Mouse (Mus musculus) liver (tissue): ENCODE measurements around the gene Orc1.

Source experiments
- DNase-seq: peaks from one replicate; pipeline ENCODE4 v3.0.0-alpha.2; 2020; ENCODE audit warnings: mixed read lengths

Gene Orc1

DNA sequence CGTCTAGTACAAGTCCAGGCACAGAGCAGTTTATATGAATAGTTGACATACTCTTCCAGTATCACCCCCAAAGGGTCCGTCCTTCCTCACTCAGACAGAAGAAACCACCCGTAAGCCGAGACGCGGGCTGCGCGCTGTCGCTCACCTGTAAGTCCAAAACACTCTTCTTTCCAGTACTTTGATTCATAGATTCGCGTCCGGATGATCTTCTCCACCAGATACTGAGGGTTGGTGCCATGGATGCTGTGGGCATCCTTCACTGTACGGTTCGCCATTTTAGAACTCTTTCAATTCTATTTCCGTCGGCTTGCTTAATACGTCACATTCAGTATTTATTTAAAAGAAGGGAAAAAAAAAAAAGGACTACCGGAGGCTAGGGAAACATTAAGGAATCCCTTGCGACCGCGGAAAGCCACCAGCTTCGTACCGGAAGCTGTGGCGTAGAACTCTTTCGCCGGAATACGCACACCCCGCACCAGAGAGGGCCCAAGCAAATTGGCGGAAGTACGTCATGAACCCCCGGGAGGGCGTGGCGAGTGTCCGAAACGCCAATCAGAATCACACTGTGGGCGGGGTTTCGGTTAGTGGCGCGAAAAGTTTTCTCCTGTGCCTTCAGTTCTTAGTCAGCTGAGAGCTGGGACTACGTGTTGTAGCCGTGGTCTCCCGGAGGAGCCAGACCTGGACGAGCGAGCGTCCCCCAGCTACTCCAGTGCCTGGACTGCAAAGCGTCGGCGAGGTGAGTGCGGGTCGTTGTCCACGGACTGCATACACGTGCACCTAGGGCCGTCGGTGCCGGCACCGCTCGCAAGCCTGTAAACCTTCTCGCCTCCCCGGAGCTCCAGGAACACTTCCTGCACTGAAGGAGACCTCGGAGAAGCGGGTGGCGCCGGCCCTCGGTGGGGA is at the start of gene Orc1, which contains the start of gene Prpf38a:
Gene Orc1, plus strand, starts transcription at position 584 of the 903 bp plus-strand sequence.
Gene Prpf38a, minus strand, starts transcription at position 497 of the 903 bp plus-strand sequence.
- peak; percentile 98 for DNase-seq

DNA sequence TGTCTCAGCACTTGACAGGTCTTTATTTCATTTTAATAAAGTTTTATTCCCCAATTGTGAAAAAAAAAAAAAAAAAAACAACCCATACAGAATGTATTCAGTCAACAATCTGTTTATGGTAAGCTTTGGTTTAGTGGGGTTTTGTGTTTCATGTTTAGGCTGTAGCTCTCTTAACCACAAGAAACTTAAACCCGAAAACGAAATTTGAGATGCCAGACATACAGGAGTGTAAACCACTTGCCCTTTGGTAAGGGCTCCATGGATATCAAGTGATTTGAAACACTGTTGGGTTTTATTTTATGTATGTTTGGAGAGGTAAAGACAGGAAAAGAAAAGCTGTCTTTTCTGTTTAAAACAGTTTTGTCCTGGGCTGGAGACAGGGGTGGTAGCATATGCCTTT is 39.5 kb upstream of the Orc1 start:
- DNase-seq, result no peak

DNA sequence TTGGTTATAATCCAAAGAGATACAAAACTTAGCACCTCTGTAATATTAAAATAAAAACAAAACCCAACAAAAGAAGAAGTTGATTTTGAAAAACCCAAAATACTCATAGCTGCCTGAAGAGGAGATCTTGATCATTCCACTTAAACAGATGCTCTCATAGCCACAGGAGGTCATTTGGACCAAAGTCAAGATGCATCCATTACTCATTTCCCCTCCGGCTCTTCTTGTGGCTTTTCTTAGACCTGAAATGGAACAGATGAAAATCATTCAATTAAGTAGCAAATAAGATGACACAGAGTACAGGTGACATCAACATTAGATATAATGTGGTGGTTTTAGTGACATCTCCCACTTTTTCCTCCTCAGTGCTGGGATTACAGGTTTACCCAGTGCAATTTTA is 14.2 kb upstream of the Orc1 start:
- no peak for DNase-seq

DNA sequence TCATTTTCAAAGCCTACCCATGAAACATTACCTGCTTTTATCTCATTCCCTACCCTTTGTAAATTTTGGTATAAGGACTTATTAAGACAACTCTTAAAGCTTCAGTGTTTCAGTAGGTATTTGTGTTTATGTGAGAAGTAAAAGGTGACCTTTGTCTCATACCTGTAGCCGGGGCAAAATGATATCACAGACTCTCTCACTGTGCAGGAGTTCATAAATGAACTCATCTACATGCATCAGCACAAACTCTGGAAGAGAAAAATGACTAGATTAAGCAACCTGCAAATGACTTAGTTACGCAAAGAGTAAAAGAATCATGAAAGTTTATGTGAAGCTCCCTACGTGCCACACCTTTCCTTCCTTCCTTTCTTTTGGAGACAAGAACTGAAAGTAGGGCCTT is 6.6 kb upstream of the Orc1 start:
- DNase-seq, result no peak

DNA sequence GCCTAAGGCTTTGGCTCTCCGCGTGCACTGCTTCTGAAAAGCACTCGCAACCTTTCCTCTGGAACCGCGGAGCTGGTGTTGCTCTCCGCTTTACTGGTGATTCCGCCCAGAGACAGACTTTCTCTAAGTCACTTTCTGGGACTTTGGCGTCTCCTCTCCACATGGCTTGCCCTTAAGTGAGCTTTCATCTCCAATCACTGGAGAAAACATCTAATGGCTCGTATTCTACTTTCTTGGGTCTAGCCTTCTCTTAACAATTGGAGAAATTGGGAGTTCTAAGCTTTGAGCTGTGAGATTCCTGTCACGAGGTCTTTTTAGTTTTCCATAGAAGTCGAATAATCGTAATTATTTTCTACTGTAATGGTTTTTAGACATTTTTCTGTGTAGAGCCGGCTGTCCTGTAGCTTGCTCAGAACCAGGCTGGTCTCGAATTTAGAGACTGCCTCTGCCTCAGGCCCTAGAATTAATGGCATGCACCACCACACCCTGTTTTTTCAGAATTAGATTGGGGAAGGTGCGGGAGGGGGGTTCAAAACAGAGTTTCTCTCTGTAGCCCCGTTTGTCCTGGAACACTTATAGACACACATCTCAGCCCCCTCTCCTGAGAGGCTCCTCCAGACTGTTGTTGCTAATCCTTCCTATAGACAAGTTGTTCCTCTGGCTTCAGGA is 654 bp downstream of the Orc1 start:
- DNase-seq, result peak; percentile 34

DNA sequence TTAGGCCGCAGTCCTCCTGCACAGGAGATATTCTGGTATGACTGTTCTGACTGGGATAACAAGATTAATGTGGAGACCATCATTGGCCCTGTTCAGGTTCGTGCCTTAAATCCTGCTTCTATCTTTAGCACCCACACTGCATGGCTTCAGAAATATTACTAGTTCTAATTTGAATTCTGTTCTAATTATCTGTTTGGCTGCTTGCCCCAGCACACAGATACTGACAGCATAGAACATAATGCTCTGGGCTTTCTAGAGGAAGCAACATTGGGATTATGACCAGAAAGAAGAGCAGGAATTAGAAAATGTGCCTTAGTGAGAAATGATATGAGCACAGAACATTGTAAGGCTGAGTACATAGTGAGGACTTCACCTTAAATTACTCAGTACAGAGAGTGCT is 14.2 kb downstream of the Orc1 start:
- no peak for DNase-seq

DNA sequence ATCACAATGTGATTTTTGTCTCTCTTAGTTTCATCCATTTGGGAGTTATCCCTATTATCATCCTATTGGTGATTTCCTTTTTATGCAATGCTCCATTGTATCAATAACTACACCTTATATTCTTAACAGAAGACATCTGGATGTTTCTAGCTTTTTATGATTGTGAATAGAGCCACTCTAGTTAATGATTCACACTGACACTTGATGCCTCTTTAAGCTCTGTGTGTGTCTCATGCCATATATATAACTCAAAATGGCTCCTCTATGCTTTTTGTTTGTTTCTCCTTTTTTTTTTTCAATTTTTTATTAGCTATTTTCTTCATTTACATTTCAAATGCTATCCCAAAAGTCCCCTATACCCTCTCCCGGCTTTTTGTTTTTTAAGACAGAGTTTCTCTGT is 16.6 kb downstream of the Orc1 start:
- DNase-seq, result no peak

DNA sequence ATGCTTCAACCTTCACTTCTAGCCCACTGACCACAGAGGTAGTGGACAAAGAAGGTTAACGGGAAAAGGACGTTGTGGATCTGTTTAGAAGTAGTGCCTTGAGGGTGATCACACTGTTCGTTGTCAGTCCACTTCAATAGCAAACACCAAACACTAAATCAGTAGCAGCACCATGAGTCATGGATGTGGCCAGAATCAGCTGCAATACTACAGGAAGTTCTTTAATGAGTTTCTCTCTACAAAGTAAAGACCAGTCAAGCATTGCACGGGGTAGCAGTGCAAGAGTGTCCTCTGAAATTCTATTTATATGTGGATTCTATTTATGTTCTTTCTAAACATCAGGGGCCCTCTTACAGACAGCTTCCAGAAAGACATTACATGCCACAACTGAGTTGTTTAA is 19.1 kb downstream of the Orc1 start:
- no peak for DNase-seq

DNA sequence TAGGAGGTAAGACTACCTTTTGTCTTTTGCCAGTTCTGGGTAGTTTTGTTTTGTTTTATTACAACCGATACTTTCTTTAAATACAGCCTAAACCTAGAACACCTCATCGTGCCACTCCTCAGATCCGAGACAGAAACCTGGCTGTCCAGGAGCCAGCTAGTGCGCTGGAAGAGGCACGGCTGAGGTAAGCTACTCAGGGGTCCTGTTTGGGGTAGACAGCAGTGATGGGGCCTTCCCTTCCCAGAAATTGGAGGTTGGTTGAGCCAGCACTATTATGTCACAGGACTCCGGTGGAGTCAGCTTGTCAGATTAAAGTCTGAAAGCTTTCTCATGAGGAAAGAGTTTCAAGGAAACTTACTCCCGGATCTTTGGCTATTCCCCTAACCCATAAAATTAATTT is 22.6 kb downstream of the Orc1 start:
- DNase-seq, result no peak

DNA sequence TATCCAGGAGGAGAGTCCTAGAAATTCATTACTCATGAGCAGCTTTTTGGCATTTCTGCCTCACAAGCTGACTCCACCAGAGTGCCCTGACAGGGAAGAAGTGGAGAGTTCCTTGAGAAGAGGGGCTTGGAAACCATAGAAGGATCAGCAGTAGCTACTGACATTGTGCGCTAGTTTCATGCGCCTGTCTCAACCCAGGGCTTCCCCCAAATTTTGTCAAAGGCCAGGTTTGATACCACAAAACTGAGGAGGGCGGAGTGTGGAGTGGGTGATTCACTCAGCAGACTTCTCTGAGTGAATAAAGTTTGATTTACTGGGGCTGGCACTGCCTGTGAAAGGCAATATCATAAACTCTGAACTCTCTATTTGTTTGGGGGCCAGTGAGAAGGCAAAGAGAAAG is 29.4 kb downstream of the Orc1 start:
- no peak for DNase-seq

DNA sequence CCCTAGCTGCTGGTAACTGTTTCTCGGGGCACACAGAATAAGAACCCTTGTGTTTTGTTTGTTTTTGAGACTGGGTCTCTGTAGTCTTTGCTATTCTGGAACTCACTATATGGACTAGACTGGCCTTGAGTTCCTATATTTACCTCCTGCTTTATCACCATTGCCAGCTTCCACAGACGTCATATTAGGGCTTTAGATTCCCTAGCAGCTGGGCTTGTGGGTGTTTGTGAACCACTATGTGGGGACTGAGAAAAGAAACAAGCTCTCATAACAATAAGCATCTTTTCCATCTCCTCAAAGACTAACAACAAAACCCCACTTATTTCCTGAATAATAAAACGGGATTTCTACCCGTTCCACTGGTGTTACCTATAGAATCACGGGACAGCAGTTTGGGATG is 31.7 kb downstream of the Orc1 start:
- no peak for DNase-seq

DNA sequence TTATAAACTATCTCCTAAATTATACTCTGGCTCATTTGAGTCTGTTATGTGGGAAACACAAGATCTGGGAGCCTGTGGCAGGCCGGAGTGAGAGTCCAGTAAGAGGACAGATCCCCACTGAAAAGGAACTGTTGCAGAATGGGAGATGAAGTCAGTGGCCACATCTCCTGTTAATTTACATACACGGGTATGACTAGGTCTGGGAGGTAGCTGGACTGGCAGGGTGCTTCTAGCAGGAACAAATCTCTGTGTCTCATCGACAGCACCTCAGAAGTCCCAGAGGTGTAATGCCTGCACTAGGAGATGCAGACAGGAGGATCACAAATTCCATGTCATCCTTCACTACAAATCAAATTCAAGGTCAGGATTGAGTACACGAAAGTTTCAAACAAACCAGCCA is 39.4 kb downstream of the Orc1 start:
- DNase-seq, result no peak

DNA sequence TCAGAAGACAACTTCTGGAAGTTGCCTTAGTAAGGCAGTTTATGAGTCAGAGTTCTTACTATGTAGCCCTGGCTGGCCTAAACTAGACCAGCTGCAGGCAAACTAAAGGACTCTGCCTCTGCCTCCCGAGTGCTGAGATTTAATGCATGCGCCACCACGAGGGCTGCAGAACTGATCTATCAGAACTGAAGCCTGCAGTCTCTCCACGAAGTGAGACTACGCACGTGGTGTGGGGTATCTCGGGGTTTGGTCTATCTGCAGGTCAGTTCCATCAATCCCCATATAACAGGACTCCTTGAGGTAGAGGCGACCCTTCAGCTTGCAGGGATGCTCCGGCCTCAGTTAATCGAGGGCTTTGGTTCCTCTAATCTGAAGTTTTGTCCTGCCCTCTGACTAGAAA is 39.9 kb downstream of the Orc1 start:
- DNase-seq, result no peak

DNA sequence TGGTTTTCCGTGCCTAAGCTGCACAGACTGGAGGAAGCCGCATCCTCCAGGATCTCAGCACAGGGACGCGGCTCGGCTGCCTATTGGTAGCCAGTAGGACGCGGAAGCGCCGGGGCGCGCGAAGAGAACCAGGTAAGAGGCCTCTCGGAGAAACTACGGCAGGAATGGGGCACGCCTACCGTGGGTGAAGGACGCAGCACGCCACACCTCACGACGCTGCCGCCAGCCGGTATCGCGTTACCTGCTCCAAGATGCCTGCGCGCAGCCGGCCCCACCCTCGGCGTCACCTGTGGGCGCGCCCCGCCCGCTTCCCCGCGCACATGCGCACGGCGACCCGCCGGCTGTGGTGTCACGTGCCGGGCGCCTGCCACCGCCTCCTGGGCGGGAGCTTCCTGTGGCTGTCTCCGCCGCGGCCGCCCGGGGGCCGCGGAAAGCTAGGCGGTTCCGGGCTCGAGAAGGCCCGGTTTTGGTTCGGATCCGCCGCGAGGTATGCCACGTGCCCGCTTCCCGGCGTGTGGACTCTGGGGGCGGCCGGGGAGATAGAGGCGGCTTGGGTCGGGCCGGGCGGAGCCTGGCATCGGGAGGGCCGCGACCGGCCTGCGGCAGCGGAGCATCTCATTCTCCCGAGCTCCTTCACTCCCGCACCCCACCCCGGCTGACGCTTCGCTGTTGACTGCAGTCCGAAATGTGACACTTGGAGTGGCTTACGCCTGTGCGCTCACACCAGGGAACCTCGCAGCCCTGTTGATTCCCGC is 40.5 kb downstream of the Orc1 start, which contains the start of gene Cc2d1b:
Gene Cc2d1b, plus strand, starts transcription at position 354 of the 755 bp plus-strand sequence.
- DNase-seq, result peak; percentile 96

DNA sequence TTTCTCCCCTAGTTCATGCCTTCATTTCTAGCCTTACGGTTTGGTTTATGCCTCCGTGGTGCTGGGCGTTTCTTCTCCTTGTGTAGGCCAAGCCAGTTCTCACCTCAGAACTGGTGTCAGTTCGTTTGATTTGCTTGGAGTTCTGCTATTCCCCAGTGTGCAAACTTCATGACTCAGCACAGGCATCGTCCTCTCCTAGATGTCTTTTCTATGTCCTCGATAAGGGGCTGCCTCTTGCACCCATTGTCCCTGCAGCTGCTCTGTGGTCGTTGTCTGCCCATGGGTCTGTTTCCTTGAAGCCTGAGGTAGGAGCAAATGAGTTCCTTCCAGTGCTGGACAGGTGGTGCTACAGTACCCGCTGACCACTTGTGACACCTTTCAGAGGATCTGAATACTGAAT is 41.3 kb downstream of the Orc1 start:
- peak; percentile 24 for DNase-seq

DNA sequence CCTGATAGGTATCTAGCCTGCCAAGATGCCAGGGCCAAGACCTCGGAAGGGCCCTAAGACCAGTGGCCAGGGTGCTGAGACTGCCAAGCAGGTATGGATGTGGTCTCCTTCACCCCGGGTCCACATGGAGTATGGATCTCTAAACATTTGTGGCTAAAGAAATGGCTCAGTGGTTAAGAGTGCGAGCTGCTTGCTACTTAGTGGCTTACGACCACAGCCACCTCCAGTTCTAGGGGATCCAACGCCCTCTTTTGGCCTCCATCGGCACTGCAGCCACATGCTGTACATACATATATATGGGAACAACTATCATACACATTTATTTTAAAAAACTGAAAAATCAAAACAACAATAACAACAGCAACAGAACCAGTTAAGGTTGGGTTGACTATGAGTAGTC is 42.3 kb downstream of the Orc1 start:
- DNase-seq, result peak; percentile 33

DNA sequence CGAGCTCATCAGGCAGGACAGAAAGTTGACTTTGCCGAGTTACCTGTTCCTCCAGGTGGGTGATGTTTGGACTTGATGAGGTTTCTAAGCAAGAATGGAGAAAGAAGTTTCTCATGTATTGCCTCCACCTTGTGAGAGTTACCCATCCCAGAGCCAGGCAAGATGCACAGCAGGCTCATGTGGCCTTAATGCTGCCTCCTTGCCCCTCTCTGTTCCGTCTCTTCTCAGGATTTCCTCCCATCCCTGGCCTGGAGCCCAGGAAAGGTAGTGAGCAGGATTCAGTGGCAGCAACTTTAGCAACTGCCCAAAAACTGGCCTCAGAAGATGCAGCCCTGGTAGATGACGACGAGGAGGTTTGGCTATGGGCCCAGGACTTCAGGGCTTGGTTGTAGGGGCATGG is 47.8 kb downstream of the Orc1 start:
- DNase-seq, result no peak

DNA sequence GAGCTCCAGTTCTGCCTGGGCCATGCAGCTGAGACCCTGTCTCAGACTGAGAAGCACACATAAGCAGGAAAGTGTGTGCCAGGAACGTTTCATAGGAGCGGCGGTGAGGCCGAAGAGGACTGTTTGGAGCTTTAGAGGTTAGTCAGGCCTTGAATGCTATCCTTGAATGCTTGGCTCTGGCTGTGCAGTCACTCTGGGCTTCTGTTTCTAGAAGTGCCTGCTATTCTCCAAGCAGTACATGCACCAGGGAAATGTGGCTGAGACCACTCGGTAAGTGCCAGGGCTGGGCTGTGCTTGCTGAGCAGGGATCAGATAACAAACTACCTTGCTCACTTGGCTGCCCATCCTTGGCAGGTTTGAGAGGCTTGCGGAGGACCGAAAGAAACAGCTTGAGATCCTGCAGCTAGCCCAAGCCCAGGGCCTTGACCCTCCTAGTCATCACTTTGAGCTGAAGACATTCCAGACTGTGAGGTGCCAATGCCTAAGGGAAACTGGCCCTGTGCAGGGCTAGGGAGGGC is 50.2 kb downstream of the Orc1 start:
- DNase-seq, result no peak

DNA sequence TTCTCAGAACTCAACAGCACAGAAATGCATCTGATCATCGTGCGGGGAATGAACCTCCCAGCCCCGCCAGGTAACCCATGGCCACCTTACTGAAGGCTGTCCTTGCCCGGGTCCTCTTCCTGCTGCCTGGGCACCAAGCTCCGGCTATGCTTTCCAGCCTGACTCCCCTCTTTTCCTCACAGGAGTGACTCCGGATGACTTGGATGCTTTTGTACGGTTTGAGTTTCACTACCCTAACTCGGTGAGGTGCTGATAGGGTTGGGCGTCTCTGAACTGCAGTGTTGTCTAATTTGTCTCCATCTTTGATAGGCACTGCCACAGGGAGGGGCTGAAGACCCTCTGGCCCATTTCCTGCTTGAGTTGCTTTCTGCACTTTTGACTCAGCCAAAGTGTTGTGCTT is 50.9 kb downstream of the Orc1 start:
- no peak for DNase-seq

DNA sequence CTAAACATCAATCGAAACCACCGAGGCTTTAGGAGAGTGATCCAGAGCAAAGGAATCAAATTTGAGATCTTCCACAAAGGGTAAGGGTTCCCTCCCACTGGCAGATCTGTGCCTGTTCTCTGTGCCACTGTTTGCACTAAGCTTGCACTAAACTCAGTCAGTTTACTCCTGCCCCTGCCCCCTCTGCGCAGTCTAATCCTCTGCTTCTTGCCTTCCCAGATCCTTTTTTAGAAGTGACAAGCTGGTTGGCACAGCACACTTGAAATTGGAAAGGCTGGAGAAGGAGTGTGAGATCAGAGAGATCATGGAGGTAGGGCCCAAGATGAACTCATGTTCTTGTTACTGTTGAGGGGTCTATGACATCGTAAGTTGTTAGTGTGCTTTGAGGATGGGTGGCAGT is 52.4 kb downstream of the Orc1 start:
- no peak for DNase-seq

DNA sequence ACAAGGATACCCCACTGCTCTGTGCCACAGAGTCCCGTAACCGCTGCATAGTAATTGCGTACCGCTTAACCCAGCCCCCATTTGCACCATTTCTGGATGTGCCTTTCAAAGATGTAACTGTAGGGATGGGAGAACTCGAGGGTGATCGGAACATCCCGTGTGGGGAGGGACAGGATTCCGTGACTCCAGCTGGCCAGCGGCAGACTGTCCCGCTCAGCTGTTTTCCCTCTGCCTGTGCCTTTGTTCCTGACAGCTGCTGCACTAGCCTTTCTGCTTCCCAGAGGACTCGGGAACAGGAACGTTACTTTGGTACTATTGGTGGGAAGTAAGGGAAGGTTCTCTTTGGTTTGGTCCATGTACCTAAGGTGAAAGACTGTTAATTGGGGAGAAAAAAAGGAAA is 54.5 kb downstream of the Orc1 start:
- no peak for DNase-seq

DNA sequence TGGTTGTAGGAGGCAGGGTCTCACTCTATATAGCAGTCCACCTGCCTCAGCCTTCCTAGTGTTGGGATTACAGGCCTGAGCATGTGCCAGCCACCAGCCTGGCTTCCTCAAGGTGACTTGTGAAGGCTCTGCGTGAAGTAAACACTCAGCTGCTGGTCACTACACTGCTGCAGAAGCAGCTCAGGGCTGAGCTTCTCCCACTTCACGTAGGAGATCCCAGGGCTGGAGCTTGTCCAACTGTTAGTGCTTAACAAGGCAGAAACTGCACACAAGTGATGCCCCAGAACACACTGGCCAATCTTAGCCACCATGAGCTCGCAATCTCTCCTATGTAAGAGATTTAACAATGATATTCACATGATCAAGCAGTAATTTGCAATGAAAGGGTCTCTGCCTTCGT is 55.5 kb downstream of the Orc1 start:
- DNase-seq, result no peak

DNA sequence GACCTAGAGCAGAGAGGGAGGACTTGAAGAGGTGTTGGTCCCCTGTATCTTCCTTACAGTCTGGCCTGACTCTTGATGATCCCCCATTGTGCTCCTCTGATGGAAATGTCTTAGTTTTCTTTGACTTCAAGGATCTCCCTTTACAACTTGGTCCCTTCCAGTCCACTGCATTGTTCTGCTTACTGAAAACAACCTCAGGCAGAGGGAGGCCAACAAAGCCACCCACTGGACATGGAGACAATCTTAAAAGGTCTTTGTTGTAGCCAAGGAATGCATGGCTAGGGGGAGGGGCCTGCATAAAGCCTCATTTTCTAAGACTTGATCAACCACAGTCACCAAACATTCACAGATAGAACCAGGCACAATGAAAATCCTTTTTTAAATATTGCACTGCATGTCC is 55.9 kb downstream of the Orc1 start:
- DNase-seq, result no peak
